Mouse (Mus musculus) forebrain, embryonic 11.5 days (tissue): Measurements from ENCODE around the gene Slc35b2. TPM values are rescaled to one million over a fixed set of nuclear protein-coding genes. Genes with fewer than 3 reads are reported as not detected.

ENCODE experiments used
- ATAC-seq: fragments of 200-750 bp; cut with Nextera tagmentation; replicated peaks from 2 replicates; pipeline ENCODE4 v1.8.0; 2017; ENCODE audit warnings: moderate TSS enrichment; ENCODE audit not compliant: low FRiP score
- DNase-seq: peaks from one replicate; pipeline ENCODE4 v3.0.0-alpha.2; 2017; ENCODE audit warnings: low spot score
- H3K27ac ChIP-seq: fragments of 300-500 bp; sonication (generic); 2 replicates; pipeline ENCODE4 v1.5.1; 2014; ENCODE audit warnings: low read depth, low read length
- H3K27me3 ChIP-seq: fragments of 300-500 bp; sonication (generic); 2 replicates; pipeline ENCODE4 v1.6.1; 2014; ENCODE audit warnings: mild to moderate bottlenecking, low read length, mixed read lengths; ENCODE audit not compliant: control insufficient read depth, insufficient read depth
- H3K36me3 ChIP-seq: fragments of 300-500 bp; sonication (generic); 2 replicates; pipeline ENCODE4 v1.6.1; 2014; ENCODE audit warnings: mild to moderate bottlenecking, low read length, moderate library complexity, mixed read lengths; ENCODE audit not compliant: control insufficient read depth, insufficient read depth
- H3K4me1 ChIP-seq: fragments of 300-500 bp; sonication (generic); replicated peaks from 2 replicates; pipeline ENCODE4 v1.6.1; 2014; ENCODE audit warnings: low read length, mixed read lengths; ENCODE audit not compliant: control insufficient read depth, insufficient read depth
- H3K4me2 ChIP-seq: fragments of 300-500 bp; sonication (generic); 2 replicates; pipeline ENCODE4 v1.6.1; 2014; ENCODE audit warnings: low read depth, mild to moderate bottlenecking, low read length, moderate library complexity, mixed read lengths; ENCODE audit not compliant: severe bottlenecking
- H3K4me3 ChIP-seq: fragments of 300-500 bp; sonication (generic); 2 replicates; pipeline ENCODE4 v1.5.1; 2014; ENCODE audit warnings: low read depth, low read length
- H3K9ac ChIP-seq: fragments of 300-500 bp; sonication (generic); 2 replicates; pipeline ENCODE4 v1.6.1; 2014; ENCODE audit warnings: low read length
- H3K9me3 ChIP-seq: fragments of 300-500 bp; sonication (generic); 2 replicates; pipeline ENCODE4 v1.6.1; 2016; ENCODE audit warnings: low read length, mixed read lengths; ENCODE audit not compliant: control insufficient read depth
- WGBS: fragments of 180-500 bp; shearing (Covaris S2); extraction: QIAGEN DNeasy Blood & Tissue Kit; methylation state at CpG from one replicate; pipeline ENCODE4 v1.1.7; 2014; 5-methylcytosine and 5-hydroxymethylcytosine counted together
- polyA plus RNA-seq: library from polyadenylated mRNA; unstranded; fragments of >200 nt; fragmentation: Nextera tagmentation; extraction: Ambion mirVana; gene quantifications from 2 replicates; pipeline ENCODE4 v1.2.1, GENCODE M21; 2014

Slc35b2 gene
- polyA plus RNA-seq, 1 experiment from 2014 or later, result 103 TPM

GRCm38 (mm10) chr17:45542705-45543104 lies 21.0 kb upstream of the Slc35b2 start:
- Histone ChIP-seq H3K27me3 (peaks cover 46% of the 10 kb centered on the region), H3K9ac (no peak overlapping the region), H3K4me1 (peaks cover 21% of the 10 kb centered on the region), H3K27ac (no peak overlapping the region), H3K9me3 (no peaks in the 10 kb centered on the region), H3K36me3 (no peaks in the 10 kb centered on the region), H3K4me2 (no peak overlapping the region), H3K4me3 (no peak overlapping the region)
- 81% methylated on average over 2 of the region's 2 CpGs for WGBS
- ATAC-seq (no peak), DNase-seq (no peak)

GRCm38 (mm10) chr17:45543115-45543514 lies 20.6 kb upstream of the Slc35b2 start:
- H3K9me3 ChIP-seq, result no peaks in the 10 kb centered on the region
- no peak overlapping the region for H3K27ac ChIP-seq
- no peak for ATAC-seq
- WGBS, result 30% methylated on average over 1 of the region's 1 CpGs
- DNase-seq, result no peak
- H3K9ac ChIP-seq, result no peak overlapping the region
- H3K4me1 ChIP-seq, result peaks cover 21% of the 10 kb centered on the region
- no peak overlapping the region for H3K4me2 ChIP-seq
- H3K27me3 ChIP-seq, result peaks cover 47% of the 10 kb centered on the region
- H3K36me3 ChIP-seq, result no peaks in the 10 kb centered on the region
- H3K4me3 ChIP-seq, result no peak overlapping the region

- ATAC-seq, result peak; percentile 19; the same call in 1 of the 2 replicates
- Histone ChIP-seq H3K9me3 (no peaks in the 10 kb centered on the region), H3K4me1 (peaks cover 21% of the 10 kb centered on the region), H3K36me3 (no peaks in the 10 kb centered on the region), H3K9ac (peak overlapping the region; percentile 39), H3K27ac (no peak overlapping the region), H3K4me2 (peak overlapping the region; percentile 42; the same call in 1 of the 2 replicates), H3K27me3 (peaks cover 47% of the 10 kb centered on the region), H3K4me3 (peak overlapping the region; percentile 13; the same call in 1 of the 2 replicates)
- 5% methylated on average over 24 of the region's 24 CpGs for WGBS
- DNase-seq, result peak; percentile 75
Observed at GRCm38 (mm10) chr17:45544001-45544872, 19.4 kb upstream of the Slc35b2 start.

GRCm38 (mm10) chr17:45544873-45545277 lies 18.8 kb upstream of the Slc35b2 start:
- Histone ChIP-seq H3K4me3 (peak overlapping the region; percentile 13; the same call in 1 of the 2 replicates), H3K4me2 (peak overlapping the region; percentile 42), H3K27ac (no peak overlapping the region), H3K36me3 (no peaks in the 10 kb centered on the region), H3K27me3 (peaks cover 45% of the 10 kb centered on the region), H3K9me3 (no peaks in the 10 kb centered on the region), H3K9ac (peak overlapping the region; percentile 23), H3K4me1 (peaks cover 21% of the 10 kb centered on the region)
- DNase-seq (no peak), ATAC-seq (no peak)
- 2% methylated on average over 46 of the region's 46 CpGs for WGBS

- Histone ChIP-seq H3K36me3 (no peaks in the 10 kb centered on the region), H3K4me2 (peak overlapping the region; percentile 42), H3K27ac (no peak overlapping the region), H3K9me3 (no peaks in the 10 kb centered on the region), H3K9ac (peak overlapping the region; percentile 23), H3K4me3 (peak overlapping the region; percentile 13), H3K27me3 (peaks cover 45% of the 10 kb centered on the region), H3K4me1 (peaks cover 23% of the 10 kb centered on the region)
- no peak for DNase-seq
- ATAC-seq, result no peak
- 4% methylated on average over 74 of the region's 74 CpGs for WGBS
Observed at GRCm38 (mm10) chr17:45545278-45545961, 18.3 kb upstream of the Slc35b2 start.

- Histone ChIP-seq H3K9me3 (no peaks in the 10 kb centered on the region), H3K36me3 (no peaks in the 10 kb centered on the region), H3K27me3 (peaks cover 45% of the 10 kb centered on the region), H3K9ac (no peak overlapping the region), H3K27ac (no peak overlapping the region), H3K4me2 (no peak overlapping the region), H3K4me3 (no peak overlapping the region), H3K4me1 (peaks cover 25% of the 10 kb centered on the region)
- ATAC-seq (no peak), DNase-seq (no peak)
- 63% methylated on average over 16 of the region's 16 CpGs for WGBS
Observed at GRCm38 (mm10) chr17:45546941-45547340, 16.7 kb upstream of the Slc35b2 start.

GRCm38 (mm10) chr17:45547461-45548190 lies 16.0 kb upstream of the Slc35b2 start:
- DNase-seq, result no peak
- ATAC-seq, result no peak
- H3K4me2 ChIP-seq, result peak overlapping the region; percentile 80; the same call in 1 of the 2 replicates
- H3K4me3 ChIP-seq, result no peak overlapping the region
- peaks cover 25% of the 10 kb centered on the region for H3K4me1 ChIP-seq
- H3K27me3 ChIP-seq, result peaks cover 45% of the 10 kb centered on the region
- no peak overlapping the region for H3K27ac ChIP-seq
- no peaks in the 10 kb centered on the region for H3K9me3 ChIP-seq
- 84% methylated on average over 5 of the region's 5 CpGs for WGBS
- H3K36me3 ChIP-seq, result no peaks in the 10 kb centered on the region
- H3K9ac ChIP-seq, result no peak overlapping the region
